Mouse (Mus musculus) spleen, adult 12 weeks (tissue): ENCODE measurements around the gene Dlg2.

Experiments
- DNase-seq: peaks from one replicate; pipeline ENCODE4 v3.0.0; 2022; ENCODE audit warnings: low spot score

The Dlg2 gene

DNA sequence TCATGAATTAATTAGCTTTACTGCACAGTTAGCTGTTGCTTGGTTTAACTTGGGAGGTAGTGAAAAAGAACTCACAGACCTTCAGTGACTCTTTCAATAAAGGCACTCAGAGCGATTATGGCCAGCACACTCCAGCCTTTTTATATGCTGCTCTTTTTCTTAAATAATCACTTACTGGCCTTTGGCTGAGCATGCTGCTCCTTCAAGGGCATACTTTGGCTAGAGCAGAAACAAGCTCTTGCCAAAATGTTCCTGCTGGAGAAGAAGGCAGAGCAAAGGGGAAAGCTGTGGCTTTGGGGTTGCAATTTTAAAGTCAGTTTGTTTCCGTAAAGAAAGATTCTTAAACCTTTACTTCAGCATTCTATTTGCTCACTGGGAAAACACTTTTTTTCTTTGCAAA lies 1308.1 kb downstream of the Dlg2 start:
- no peak for DNase-seq

DNA sequence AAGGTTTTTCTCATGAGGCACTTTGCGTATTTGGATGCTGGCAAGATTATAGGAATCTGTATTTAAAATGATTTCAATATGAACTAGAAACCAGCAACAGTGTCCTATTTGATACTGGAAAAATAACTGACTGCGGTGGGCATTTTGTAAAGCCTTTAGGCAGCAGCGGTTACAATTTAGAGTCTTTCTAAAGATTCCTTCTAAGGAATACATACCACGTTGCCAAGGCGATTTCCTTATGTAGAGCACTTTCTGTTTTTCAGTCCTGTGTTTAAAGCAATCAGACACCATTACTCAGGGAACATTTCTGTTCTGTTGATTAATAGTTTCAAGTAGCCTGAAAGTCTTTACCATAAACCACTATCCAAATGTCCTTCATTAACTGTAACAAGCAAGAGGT lies 1309.0 kb downstream of the Dlg2 start:
- DNase-seq = no peak

DNA sequence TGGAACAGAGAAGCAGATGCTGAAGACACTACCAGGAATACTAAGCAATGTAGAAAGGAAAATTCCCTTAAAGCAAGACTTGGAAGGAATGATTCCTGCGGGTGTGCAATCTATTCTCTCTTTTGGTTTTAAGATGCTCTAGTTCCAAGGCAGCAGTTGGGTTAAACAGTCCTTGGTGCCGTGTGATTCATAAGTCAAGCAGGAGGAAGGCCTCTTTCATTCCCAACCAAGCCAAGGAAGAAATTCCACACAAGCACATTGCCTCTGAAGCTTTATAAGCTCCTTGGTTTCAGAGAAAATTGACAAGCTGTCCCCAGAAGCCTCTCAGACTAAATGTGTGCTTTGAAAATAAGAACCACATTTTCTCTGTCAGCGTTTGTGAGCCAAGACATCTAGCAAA lies 1309.4 kb downstream of the Dlg2 start:
- no peak for DNase-seq

DNA sequence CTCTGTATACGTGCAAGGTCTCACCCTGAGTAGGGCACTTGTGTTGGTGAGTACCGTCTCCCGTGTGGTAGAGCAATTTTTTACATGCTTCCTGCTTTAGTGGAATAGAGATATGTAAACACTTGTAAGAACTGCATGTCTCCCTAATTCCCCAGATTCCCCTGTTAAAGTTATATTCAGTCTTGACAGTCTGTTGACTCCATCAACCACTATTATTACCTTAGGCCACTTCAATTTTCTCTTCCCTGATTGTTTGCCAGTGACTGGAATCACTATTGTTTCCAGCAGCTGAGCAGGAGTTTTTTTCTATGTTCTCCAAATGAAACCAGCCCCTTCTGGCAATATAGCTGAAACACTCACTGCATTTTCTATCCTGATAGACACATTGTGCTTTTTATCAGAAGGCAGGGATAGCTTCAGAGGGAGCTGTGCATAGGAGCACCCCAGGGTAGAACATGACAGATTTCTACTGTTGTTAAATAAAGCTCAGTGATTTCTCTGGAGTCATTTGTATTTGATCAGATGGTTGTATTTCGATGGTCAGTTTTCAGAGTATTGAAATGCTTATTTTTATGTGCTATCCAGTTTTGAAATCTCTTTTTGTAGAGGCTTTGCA lies 1314.6 kb downstream of the Dlg2 start:
- DNase-seq = no peak

DNA sequence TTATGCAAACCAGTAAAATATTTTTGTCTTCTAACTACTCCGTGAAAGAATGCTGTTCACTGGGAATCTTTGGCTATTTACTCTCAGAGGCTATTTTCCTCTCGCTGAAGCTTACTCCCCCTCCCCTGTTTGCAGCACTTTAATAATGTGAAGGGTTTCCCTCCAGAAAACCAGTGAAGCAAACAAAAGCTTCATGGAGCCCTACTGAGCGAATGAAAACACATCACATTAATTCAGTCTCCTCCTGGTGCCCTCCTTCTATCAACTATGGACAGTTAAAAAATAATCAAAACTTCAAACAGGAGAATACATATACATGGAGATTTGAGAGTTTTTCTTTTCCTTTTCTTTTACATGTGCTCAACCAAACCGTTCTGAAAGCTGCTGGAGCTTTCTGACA lies 1330.2 kb downstream of the Dlg2 start:
- no peak for DNase-seq

DNA sequence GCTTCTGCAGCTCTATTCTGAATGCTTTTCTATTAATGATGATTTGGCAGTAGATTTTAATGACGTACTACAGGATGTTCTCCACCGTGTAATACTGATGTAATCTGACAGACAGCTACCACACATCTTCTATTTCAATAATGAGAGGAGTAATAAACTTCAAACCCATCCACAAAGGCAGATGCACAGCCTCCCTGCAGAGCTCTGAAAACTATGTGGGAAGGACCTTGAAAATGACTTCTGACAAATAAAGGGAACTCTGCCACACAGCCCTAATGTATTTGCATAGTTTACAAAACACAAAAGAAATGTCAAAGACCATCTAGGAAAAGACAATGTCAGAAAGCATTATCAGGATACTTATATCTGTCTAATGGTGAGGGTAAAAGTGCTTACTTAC lies 1334.3 kb downstream of the Dlg2 start:
- no peak for DNase-seq

DNA sequence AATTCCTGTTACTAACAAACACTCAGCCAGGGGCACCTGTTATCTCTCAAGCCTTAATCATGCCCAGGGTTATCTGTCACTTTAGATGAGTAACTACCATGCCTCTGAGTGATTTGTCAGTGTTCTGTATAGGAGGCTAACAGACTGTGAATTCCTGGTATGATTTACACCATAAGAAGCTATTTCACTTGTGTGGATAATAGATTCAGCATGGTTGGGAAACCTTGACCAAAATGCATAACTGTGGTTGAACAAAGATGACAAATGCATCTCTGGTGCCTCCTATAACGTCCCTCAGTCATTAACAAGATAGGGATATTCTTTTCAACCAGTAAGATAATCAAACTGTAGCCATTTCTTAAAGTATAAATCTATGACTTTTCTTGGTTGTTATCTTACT lies 1341.5 kb downstream of the Dlg2 start:
- no peak for DNase-seq

DNA sequence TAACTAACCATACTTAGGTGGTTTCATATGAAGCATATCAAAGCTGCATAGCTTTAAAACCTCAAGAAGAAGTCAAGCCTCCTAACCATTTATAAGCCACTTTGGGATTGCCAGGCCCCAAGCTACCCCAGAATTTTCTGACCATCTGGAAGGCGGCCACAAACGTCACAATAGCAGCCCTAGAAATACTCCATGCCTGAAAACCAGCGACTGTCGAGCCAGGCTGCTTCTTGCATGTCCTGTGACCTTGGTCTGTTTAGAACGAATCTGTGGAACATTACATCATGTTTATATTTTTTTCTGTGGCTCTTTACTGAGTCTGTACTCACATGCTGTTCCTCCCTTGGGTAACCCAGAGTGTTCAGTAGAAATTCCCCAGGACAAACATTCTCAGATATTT lies 1355.7 kb downstream of the Dlg2 start:
- no peak for DNase-seq

DNA sequence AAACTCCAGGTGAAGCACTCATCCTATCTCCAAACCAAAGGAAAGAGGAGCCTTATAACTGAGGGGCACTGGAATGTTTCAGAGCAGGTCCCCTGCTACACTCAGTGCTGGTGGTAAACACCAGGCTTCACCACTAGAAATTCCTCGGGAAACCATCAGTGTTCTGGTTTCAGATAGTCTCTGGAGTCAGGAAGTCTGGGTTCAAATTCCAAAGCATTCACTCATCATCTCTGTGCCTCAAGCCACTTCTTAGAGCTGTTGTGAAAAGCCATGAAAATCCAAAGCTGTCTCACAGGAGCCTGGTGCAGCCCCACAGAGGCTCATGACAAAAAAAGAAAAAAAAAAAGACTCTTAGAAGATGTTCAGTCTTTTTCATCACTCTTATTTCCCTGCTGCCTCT lies 1369.3 kb downstream of the Dlg2 start:
- DNase-seq = no peak

DNA sequence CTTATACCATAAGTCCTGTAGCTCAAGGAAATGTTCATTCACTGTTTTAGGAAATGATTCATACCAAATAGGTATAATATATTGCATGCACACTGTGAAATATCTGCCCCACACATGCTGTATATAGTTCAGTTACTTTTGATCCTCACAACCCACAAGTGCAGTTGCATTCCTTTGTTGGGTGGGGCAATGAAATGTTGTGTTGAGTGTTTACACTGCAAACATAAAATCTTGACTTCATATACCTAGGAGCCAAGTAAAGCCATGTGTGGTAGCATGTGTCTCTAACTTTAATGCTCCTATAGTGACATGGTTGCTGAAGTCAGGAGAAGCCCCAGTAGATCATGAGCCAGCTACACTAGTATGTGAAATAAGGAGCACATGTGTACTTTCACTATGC lies 1372.9 kb downstream of the Dlg2 start:
- DNase-seq = no peak

DNA sequence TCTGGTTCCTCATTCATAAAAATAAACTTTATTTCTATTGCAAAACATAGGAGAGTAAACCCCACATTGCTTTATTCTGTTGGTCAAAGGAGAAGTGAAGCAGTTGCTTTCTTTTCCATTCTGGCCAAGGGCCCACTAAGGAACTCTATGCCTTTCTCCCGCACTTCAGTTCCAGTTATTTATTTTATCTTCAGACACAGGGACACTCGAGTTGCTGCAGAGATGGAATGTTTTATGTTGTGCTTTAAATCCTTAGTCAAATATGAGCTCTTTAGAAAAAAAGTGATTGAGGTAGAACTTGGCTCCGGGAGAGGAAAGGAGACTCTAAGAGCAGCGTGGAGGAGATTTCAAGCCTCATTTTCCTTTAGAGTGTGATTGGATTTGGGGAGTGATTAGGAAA lies 1377.2 kb downstream of the Dlg2 start:
- no peak for DNase-seq

DNA sequence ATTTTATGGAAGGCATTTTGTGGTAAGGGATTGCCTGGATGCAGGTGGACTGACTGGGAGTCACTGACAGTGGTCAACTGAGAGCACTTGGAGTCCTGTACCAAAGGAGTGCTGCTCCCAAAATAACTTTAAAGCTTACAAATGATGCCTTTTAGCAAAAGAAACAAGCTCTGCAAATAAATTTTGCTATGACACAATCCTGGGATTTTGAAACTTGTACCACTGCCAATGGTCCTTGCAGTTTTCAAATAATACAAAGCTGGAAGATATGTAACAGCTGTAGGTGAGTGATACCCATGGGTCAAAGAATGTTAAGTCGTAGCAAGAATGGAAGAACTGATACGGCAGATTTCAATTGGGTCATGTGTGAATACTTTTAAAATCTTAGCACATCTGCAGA lies 1380.5 kb downstream of the Dlg2 start:
- DNase-seq = no peak

DNA sequence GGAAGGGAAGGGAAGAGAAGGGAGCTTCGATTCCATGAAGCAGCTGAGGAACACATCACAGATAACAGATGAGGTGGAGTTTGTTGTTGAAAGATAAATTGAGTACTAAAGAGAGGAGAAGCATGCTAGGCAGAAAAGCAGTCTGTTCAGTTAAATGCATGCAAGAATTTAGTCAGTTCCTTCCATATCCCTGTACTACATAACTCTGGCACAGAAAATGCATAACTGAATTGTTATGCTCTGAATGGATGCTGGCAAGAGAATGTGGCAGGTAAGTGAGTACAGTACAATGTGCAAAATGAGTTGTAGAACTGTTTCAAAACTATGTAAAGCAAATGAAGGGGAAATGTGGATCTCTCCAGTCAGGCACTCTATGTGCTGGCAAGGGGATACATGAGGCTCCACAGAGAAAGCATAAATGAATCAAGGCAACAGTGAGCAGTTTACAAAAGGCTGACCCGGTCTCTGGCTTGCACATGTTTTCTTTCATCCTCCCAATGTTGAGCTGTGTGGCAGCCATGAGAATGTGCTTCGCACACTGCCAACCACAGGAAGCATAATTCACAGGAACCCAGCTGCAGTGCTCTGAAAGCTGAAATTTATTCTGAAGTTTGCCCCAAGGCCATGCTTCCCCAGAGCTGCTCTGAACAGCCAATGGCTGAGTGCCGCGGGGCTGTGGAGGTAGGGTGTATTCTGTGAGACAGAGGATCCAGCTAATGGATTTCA lies 1386.5 kb downstream of the Dlg2 start:
- DNase-seq = no peak

DNA sequence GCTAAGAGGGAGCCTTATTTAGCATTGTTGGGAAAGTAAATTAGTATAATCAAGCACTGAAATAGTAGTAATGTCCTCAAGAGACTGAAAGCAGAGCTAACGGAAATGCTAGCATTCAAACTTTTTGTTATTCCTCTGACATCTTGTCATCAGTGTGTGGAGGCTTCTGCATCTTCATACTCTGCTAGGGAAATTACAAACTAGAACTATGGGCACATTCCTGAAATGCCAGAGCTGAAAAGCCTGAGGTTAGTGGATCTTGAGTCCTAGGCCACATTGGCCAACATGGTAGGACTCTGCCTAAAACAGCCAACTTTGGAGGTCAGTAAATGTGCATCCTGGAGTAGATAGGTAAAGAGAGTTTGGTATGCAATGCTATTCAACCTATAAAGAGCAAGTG lies 1392.4 kb downstream of the Dlg2 start:
- no peak for DNase-seq

DNA sequence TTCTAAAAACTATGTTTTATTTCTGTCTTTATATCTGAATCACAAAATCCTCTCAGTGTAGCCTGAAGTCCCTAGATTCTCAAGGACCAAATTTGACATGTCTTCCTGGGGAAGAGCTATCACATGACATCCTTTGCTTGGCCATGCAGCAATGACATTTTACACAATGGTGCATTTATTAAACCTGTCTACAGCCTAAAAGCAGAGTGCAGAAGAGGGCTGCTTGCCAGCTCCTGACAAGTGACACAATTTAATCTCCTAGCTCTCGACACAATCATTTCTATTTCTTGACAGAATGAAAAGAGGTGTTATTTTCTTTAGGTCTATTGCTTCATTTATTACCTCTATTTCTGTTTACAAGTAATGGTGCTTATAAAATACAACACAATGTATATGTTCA lies 1400.4 kb downstream of the Dlg2 start:
- no peak for DNase-seq

DNA sequence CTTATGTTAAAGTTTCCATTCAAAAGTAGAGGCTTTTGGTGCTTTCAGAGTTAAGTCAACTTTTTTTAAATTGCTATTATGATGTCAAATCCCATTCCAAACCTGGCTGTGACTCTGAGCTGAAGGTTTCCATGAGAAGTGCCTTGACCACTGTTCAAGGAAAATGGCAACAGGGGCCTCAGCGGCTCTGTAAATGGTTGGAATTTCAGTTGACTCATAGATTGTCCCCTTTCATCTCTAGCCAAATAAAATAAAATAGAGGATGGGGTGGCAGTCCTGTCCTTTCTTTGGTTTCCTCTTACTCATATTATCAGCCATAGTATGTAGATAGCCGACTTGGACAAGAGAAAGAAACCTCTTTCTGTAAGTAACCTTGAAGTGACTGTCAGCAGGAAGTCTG lies 1401.3 kb downstream of the Dlg2 start:
- no peak for DNase-seq

DNA sequence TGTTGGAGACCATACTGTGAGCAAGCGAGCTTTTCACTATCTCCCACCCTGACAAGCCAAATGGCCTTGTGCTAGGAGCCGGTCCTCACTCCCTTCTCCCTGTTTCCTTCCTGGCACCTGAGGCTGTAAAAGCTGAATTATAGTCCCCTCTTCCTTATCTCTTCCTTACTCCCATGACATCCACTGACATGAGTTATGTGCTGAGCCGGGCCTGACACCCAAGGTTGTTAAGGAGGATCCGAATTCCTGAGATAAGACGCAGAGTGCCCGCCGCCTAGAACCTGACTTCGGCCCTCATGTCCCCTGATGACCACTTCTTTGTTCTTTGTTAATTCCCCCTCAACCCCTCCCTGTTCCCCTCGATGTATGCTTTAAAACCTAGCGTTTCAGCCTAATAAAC lies 1409.9 kb downstream of the Dlg2 start:
- no peak for DNase-seq

DNA sequence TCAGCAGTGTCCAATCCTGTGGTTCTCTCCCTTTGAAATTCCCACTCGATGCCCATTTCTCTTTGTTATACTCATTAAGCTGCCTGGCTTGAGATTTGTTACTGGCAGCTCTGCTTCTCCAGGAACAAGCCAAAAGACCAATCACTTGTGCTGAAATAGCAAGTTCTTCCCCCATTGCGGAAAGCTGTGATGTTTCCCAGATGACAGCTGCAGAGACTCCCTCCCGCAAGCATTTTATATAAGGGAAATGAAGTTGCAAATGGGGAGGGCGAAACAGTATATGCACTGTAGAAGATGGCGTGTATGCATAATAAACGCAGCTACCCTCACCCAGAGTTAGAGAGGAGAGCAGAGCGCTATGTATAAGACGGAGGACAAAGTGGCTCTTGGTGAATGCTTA lies 1417.5 kb downstream of the Dlg2 start:
- no peak for DNase-seq

DNA sequence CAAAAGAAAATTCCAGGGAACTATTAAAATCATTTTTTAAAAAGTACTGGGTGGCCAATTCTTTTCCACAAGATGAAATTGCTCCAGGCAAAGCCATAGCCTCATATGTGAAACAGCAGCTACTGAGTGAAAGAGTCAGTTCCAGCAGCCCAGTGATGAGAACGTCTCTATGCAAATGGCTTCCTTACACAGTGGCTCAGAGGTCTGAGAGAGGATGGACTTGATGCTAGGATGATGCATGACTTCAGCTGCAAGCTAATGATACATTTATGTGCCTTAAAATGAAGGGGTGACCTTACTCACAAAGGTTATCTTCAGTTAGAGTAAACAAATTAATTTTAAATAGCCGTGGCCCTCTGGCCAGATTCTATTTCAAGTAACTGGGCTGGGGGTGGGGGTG lies 1420.5 kb downstream of the Dlg2 start:
- DNase-seq = no peak

DNA sequence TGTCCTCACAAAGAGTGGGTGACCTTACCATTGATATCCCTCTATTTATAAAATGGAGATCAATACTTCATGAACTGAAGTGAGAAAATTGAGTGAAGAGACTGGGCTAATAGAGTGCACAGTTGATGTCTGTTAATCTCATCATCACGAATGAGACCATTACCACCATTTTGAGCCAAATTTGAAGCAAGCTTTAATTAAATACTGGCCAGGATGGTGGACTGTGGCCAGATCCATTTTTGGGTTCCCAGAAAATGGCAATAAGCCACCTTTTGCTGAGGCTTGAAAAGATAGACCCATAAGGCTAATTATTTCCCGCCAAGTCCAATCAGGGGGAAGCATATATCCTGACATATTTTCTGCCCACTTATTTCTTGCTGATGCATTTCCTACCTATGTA lies 1421.0 kb downstream of the Dlg2 start:
- no peak for DNase-seq

DNA sequence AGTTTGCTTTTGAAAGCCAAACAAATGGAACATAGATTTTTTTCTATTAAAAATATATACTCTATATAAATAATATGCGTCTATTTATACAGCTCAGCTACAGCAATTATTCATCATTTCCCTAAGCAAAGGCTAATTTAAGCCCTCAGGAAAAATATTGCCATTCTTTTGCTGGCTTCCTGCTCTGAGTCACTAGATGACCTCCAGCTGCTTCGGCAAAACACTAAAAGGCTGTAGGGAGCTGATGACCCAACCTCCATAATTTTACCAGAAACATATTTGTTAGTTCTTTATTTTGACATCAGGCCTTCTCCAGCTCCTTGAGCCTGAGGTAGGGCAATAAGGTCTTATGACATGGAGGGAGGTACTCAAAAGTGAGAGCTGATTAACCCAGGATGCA lies 1426.0 kb downstream of the Dlg2 start:
- DNase-seq = no peak

DNA sequence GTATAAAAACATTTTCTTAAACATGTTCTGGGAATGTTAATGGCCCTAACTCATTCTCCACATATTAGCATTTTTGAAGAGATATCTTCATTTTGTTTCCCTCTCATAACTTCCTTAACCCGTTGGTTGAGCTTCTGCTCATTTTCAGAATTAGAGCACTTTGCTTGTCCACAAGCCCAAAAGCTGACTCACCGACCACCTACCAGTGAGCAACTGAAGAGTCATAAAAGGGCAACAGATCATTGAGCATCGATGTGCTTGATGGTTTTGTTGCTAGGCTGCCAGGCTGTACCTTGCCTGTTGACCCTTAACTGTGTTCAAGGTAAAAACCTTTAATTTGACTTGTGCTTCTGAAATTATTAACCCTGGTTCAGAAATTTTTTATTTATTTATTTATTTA lies 1440.3 kb downstream of the Dlg2 start:
- no peak for DNase-seq

DNA sequence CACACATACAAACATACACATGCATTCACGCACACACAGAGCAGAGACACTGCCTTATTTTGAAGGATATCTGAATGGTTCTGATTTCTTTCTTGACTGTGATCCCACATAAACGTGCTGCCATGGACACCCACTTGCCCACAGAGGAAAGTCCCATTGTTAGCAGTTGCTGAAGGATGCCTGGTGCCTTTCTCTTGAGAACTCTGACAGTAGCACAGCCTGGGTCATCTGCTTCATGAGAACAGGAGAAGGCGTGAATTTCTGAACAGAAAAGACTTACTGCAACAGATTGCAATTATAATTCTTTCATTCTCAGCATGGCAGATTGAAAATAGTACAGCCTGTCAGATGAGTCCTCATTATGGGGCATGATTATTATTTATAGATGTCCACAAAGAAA lies 1442.6 kb downstream of the Dlg2 start:
- DNase-seq = no peak

DNA sequence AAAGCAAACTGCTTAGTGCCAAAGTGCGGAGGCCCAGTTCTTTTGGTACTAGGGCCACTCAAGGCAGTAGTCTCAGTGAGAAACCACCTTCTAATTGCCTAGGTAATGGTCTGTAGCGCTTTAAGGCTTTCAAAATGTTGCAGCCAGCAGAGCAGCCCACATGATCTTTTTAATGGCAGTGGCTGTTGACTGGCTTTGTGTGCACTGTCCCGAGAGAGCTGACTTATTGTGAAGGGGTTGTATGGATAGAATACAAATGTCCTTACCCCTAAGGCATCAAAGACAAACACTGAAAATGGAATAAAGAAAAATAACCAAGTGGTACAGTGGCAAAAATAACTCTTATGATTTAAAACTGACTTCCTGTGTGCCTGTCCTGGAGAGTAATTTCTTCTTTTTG lies 1443.3 kb downstream of the Dlg2 start:
- no peak for DNase-seq
